Mouse (Mus musculus) kidney, adult 2 months (tissue): Measurements from ENCODE around the gene Nup62.

Source experiments
- CTCF ChIP-seq: fragments of 200-500 bp; conservative IDR thresholded peaks from 2 replicates; pipeline ENCODE4 v1.5.1; 2011; ENCODE audit warnings: low read depth, mild to moderate bottlenecking, control low read depth, low read length, moderate library complexity, mixed read lengths; ENCODE audit not compliant: insufficient read depth, insufficient read length
- POLR2A ChIP-seq: fragments of 200-500 bp; IDR thresholded peaks from one replicate; pipeline ENCODE4 v1.6.1; 2011; ENCODE audit warnings: low read depth, low read length, control low read depth

- TF ChIP-seq CTCF: no peak
- TF ChIP-seq POLR2A: no peak
Observed at GRCm38 (mm10) chr7:44841825-44842463, 26.1 kb downstream of the Nup62 start.
